Mouse (Mus musculus): ENCODE measurements at regions not wholly inside any gene's neighbourhood (a gene's known extent, or its start where the extent isn't known, plus 50 kb on each side); places are given as distances from the start of the nearest gene placed in this dataset.

GRCm38 (mm10) chr2:166425141-166425540, 269.7 kb upstream of the Sulf2 start:
- Histone ChIP-seq H3K4me2 (replicated peaks; ENCODE audit: low read depth, low read length, severe bottlenecking) (no peak overlapping the region), H3K9me3 (ENCODE audit: control insufficient read depth, low read length) (no peaks in the 10 kb centered on the region), H3K27me3 (ENCODE audit: control insufficient read depth, insufficient read depth, low read length) (no peaks in the 10 kb centered on the region), H3K9ac (ENCODE audit: low read depth, low read length, severe bottlenecking) (no peak overlapping the region), H3K27ac (replicated peaks; ENCODE audit: low read depth, low read length) (no peak overlapping the region), H3K4me3 (replicated peaks; ENCODE audit: low read length) (no peak overlapping the region), H3K4me1 (ENCODE audit: control insufficient read depth, insufficient read depth, low read length) (peaks cover 50% of the 10 kb centered on the region), H3K36me3 (ENCODE audit: control insufficient read depth, insufficient read depth, low read length) (no peaks in the 10 kb centered on the region)
- no peak for TF ChIP-seq POLR2A (IDR thresholded peaks at IDR 0.05; ENCODE audit: borderline replicate concordance, extremely low read depth, insufficient read depth, insufficient read length)
- DNase-seq (ENCODE audit: low spot score) (no peak), ATAC-seq (ENCODE audit: low FRiP score, low read depth) (no peak)
- 80% methylated on average over 3 of the region's 3 CpGs for WGBS

DNA sequence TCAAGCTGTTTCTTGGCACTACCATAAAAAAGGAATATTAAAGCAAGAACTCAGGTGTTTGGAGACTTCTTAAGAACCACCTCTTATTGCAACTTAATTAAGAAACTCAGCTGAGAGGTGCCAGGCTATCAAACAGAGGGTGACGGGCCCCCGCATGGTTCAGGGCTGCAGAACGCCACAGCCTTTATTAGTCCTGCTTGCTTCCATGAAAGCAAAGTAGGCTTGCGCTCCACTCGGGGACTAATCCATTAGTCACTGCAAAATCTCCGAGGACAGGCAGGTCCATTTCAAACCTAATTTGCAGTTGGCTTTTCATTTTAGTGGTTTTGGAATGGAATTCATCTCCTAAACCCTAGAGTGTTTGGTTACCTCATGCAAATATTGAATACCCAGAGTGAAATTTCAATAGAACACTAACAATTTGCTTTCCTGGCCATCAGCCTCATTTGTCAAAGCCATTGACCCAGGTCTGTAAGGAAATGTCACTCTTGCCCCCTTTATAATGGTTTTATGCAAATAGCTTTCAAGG, 267.7 kb upstream of the Sulf2 start:
- TF ChIP-seq POLR2A (IDR thresholded peaks at IDR 0.05; ENCODE audit: borderline replicate concordance, extremely low read depth, insufficient read depth, insufficient read length): no peak
- H3K27me3 ChIP-seq (ENCODE audit: control insufficient read depth, insufficient read depth, low read length): no peaks in the 10 kb centered on the region
- H3K4me3 ChIP-seq (replicated peaks; ENCODE audit: low read length): no peak overlapping the region
- no peaks in the 10 kb centered on the region for H3K9me3 ChIP-seq (ENCODE audit: control insufficient read depth, low read length)
- peaks cover 43% of the 10 kb centered on the region for H3K4me1 ChIP-seq (ENCODE audit: control insufficient read depth, insufficient read depth, low read length)
- no peak overlapping the region for H3K27ac ChIP-seq (replicated peaks; ENCODE audit: low read depth, low read length)
- H3K36me3 ChIP-seq (ENCODE audit: control insufficient read depth, insufficient read depth, low read length): no peaks in the 10 kb centered on the region
- 43% methylated on average over 6 of the region's 6 CpGs for WGBS
- ATAC-seq (ENCODE audit: low FRiP score, low read depth) (no peak), DNase-seq (ENCODE audit: low spot score) (no peak)
- H3K9ac ChIP-seq (ENCODE audit: low read depth, low read length, severe bottlenecking): no peak overlapping the region
- no peak overlapping the region for H3K4me2 ChIP-seq (replicated peaks; ENCODE audit: low read depth, low read length, severe bottlenecking)

DNA sequence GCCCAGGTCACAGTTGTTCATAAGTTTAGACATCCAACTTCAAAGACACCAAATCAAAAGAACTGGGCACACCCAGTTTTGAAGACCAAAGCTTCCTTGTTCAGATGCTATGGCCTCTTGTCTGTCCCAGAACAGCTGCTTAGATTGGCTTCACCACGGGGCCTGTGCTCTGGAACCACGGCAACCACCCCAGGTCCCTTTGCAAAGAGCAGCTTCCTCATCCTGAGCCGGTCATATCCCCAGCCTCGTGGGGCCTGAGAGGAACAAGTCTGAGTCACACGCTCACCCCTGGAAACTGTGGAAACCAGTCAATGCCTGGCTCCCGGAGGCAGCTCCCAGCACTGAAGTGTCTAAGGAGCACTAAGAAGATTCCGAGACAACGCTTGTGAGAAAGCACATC, 264.8 kb upstream of the Sulf2 start:
- Histone ChIP-seq H3K9ac (ENCODE audit: low read depth, low read length, severe bottlenecking) (no peak overlapping the region), H3K4me3 (replicated peaks; ENCODE audit: low read length) (no peak overlapping the region), H3K9me3 (ENCODE audit: control insufficient read depth, low read length) (no peaks in the 10 kb centered on the region), H3K27me3 (ENCODE audit: control insufficient read depth, insufficient read depth, low read length) (no peaks in the 10 kb centered on the region), H3K4me1 (ENCODE audit: control insufficient read depth, insufficient read depth, low read length) (peaks cover 28% of the 10 kb centered on the region), H3K27ac (replicated peaks; ENCODE audit: low read depth, low read length) (no peak overlapping the region), H3K4me2 (replicated peaks; ENCODE audit: low read depth, low read length, severe bottlenecking) (no peak overlapping the region), H3K36me3 (ENCODE audit: control insufficient read depth, insufficient read depth, low read length) (no peaks in the 10 kb centered on the region)
- no peak for TF ChIP-seq POLR2A (IDR thresholded peaks at IDR 0.05; ENCODE audit: borderline replicate concordance, extremely low read depth, insufficient read depth, insufficient read length)
- DNase-seq (ENCODE audit: low spot score): no peak
- 80% methylated on average over 8 of the region's 8 CpGs for WGBS
- ATAC-seq (ENCODE audit: low FRiP score, low read depth): no peak

- Histone ChIP-seq H3K4me1 (ENCODE audit: control insufficient read depth, insufficient read depth, low read length) (peaks cover 25% of the 10 kb centered on the region), H3K27ac (replicated peaks; ENCODE audit: low read depth, low read length) (no peak overlapping the region), H3K9me3 (ENCODE audit: control insufficient read depth, low read length) (no peaks in the 10 kb centered on the region), H3K4me3 (replicated peaks; ENCODE audit: low read length) (no peak overlapping the region), H3K9ac (ENCODE audit: low read depth, low read length, severe bottlenecking) (no peak overlapping the region), H3K27me3 (ENCODE audit: control insufficient read depth, insufficient read depth, low read length) (no peaks in the 10 kb centered on the region), H3K4me2 (replicated peaks; ENCODE audit: low read depth, low read length, severe bottlenecking) (no peak overlapping the region), H3K36me3 (ENCODE audit: control insufficient read depth, insufficient read depth, low read length) (no peaks in the 10 kb centered on the region)
- no peak for TF ChIP-seq POLR2A (IDR thresholded peaks at IDR 0.05; ENCODE audit: borderline replicate concordance, extremely low read depth, insufficient read depth, insufficient read length)
- DNase-seq (ENCODE audit: low spot score): no peak
- ATAC-seq (ENCODE audit: low FRiP score, low read depth): no peak
- WGBS: 69% methylated on average over 9 of the region's 9 CpGs
Measured at GRCm38 (mm10) chr2:166419271-166419670, 263.8 kb upstream of the Sulf2 start.

DNA sequence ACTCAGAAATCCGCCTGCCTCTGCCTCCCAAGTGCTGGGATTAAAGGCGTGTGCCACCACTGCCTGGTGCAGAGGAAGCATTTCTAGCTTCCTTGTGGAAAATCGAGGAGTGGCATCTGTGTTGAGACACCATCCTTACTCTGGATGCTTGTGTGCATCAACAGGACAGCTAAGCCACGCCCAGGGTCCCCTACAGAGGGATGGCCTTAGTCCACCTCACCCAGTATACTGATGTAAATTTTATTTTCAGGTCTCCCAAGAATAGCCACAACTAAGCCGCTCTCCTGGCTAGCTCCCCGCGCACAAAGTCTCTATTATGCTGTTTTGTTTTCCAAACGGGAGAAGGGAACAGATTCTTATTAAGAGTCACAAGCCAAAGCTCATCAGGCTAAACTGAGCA, 262.8 kb upstream of the Sulf2 start:
- WGBS: 81% methylated on average over 8 of the region's 8 CpGs
- no peak for TF ChIP-seq POLR2A (IDR thresholded peaks at IDR 0.05; ENCODE audit: borderline replicate concordance, extremely low read depth, insufficient read depth, insufficient read length)

DNA sequence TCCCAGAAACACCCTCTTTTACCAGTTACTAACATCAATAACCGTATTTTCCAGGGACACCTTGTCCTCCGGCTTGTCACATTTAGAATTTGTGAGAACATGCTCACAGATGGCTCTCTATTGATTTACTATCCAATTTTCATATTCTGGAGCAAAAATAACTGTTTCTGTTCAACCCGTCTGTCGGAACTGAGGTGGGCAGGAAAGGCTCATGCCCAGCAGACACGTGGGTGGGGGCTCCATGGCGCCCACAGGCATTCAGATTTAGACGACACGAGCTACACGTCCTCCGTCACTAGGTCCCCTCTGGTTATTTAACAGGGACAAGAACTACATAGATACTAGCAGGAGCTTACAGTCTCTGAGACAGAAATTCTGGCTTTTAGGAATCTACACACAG, 262.2 kb upstream of the Sulf2 start:
- WGBS: 84% methylated on average over 10 of the region's 10 CpGs
- Histone ChIP-seq H3K4me3 (replicated peaks; ENCODE audit: low read length) (no peak overlapping the region), H3K4me2 (replicated peaks; ENCODE audit: low read depth, low read length, severe bottlenecking) (no peak overlapping the region), H3K36me3 (ENCODE audit: control insufficient read depth, insufficient read depth, low read length) (no peaks in the 10 kb centered on the region), H3K27ac (replicated peaks; ENCODE audit: low read depth, low read length) (no peak overlapping the region), H3K9ac (ENCODE audit: low read depth, low read length, severe bottlenecking) (no peak overlapping the region), H3K27me3 (ENCODE audit: control insufficient read depth, insufficient read depth, low read length) (no peaks in the 10 kb centered on the region), H3K4me1 (ENCODE audit: control insufficient read depth, insufficient read depth, low read length) (peaks cover 15% of the 10 kb centered on the region), H3K9me3 (ENCODE audit: control insufficient read depth, low read length) (no peaks in the 10 kb centered on the region)
- DNase-seq (ENCODE audit: low spot score): no peak
- ATAC-seq (ENCODE audit: low FRiP score, low read depth): no peak
- no peak for TF ChIP-seq POLR2A (IDR thresholded peaks at IDR 0.05; ENCODE audit: borderline replicate concordance, extremely low read depth, insufficient read depth, insufficient read length)

More for the DNA sequence above, 262.8 kb upstream of the Sulf2 start:
- H3K4me2 ChIP-seq (replicated peaks; ENCODE audit: low read depth, low read length, severe bottlenecking): no peak overlapping the region
- H3K9ac ChIP-seq (ENCODE audit: low read depth, low read length, severe bottlenecking): no peak overlapping the region
- H3K4me3 ChIP-seq (replicated peaks; ENCODE audit: low read length): no peak overlapping the region
- no peaks in the 10 kb centered on the region for H3K27me3 ChIP-seq (ENCODE audit: control insufficient read depth, insufficient read depth, low read length)
- no peak for ATAC-seq (ENCODE audit: low FRiP score, low read depth)
- peaks cover 21% of the 10 kb centered on the region for H3K4me1 ChIP-seq (ENCODE audit: control insufficient read depth, insufficient read depth, low read length)
- H3K9me3 ChIP-seq (ENCODE audit: control insufficient read depth, low read length): no peaks in the 10 kb centered on the region
- DNase-seq (ENCODE audit: low spot score): no peak
- H3K36me3 ChIP-seq (ENCODE audit: control insufficient read depth, insufficient read depth, low read length): no peaks in the 10 kb centered on the region
- no peak overlapping the region for H3K27ac ChIP-seq (replicated peaks; ENCODE audit: low read depth, low read length)

Data from limb, embryonic 14.5 days (tissue).